Mouse (Mus musculus) R1 (cell line): ENCODE data around the gene Parg.
A peak's percentile ranks its signal among the peaks of the same experiment; 100 is the strongest.

Experiments
- DNase-seq: peaks from one replicate; pipeline ENCODE4 v3.0.0-alpha.2; 2018; ENCODE audit warnings: low read depth, low spot score

The Parg gene

DNA sequence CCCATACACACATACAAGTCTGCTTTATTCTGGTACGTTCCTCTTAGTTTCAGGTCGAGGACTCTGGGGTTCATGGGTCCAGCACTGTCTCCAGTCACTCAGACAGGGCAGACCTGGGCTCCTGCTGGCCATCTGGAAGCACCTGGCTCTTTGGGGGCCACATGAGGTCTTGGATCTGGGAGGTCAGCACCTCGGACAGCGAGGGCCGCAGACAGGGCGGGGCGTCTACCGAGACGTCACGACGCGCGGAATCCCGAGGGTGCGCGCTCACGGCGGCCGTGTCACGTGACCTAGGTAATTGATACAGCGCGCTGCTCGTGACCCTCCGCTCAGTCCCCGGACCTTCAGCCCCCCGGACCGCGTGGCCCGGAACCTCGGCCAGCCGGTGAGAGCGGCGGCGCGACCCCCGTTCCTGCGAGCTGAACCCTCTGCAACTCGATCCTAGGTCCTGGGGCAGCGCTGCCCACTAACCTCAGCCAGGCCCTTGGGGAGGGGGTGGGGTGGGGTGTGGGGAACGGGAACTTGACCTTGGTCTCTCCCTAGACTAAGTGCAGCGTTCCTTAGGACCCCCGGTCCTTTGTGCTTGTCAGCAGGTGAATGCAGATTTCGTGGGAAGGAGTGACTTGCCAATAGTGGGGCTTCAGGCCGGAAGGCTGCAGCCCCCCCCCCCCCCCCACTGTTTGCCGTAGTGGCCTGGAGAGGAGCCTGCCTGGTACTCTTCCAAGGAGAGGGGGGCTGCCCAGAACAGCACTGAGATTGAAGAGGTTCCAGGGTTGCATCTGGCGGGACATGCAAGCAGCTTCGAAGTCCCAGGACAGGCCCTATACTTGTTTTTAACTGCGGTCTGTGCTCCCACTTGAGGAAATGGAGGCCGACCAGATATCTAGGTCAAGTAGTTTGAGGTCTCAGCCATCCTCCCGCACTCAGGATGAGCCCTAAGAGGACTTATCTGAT is 120.3 kb downstream of the Parg start, which contains the start of gene Ogdhl:
Ogdhl (plus strand) TSS at position 288 of the 954 bp plus-strand sequence.
- DNase-seq, result peak; percentile 90

DNA sequence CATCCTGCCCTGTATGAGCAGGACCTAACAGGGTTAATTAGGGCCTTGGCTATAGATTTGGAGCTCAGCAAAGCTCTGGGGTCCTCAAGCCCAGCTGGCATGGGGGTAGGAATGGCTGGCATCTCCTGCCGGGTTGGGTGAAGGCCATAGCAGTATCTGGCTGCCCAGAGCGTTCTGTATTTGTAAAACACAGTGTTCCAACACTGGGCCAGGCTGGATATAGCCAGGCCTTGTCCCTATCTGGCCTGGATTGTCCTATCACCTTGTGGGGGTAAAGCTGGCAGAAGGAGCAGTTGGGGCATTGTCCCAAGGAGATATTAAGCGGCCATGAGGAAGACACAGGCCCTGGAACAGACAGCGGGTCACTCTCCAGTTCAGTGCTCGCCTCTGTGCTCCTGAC is 121.5 kb downstream of the Parg start:
- DNase-seq, result no peak

DNA sequence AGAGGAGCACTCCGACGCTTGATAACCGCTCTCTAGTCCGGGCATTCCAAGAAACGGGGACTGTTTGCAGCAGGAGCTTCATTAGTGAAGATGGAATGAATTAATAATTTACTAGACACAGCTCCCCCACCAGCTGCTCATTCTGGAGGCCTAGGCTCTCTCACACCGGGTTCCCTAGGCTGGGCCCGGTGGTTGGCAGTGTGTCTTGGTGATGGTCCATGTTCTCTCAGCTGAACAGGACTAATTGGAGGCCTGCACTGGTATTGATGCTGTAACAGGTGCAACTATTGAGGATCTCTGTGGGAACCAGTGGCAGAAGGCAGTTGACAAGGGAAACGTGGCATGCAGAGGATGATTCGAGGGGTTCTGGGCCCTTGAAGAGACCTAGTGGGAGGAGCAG is 125.6 kb downstream of the Parg start:
- DNase-seq, result no peak

DNA sequence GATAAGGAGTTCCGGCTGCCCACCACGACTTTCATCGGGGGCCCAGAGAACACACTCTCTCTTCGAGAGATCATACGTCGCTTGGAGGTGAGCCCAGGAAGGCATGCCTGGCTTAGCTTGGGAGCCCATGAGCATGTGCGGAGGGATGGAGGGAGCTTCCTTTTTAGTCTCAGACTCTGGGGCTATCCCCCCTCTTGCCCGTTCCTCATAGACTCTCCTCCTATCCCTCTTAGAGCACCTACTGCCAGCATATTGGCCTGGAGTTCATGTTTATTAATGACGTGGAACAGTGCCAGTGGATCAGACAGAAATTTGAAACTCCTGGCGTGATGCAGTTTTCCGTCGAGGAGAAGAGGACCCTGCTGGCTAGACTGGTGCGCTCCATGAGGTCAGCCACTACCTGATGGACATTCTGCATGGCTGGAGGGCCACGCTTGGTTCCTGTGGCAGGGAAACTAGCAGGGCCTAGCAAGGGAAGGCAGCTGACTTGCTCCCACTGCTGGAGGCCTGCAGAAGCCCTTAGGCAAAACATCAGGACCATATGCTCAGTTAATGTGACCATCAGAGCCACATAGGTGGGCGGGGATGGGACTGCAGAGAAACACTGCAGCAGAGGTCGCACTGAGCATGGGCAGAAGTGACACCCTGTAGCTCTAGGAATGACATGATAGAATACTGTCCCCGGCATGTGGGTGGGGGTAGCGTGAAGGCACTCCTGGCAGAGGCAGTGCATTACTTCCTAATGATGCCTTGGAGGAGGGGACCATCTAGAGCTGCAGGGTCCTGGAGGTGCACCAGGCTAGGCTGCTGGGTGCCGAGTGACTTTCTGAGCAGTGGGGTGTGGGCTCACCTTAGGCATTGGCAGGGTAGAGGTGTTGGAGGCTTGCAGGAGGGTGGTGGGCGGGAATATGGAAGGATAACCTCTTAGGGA is 131.0 kb downstream of the Parg start:
- no peak for DNase-seq

DNA sequence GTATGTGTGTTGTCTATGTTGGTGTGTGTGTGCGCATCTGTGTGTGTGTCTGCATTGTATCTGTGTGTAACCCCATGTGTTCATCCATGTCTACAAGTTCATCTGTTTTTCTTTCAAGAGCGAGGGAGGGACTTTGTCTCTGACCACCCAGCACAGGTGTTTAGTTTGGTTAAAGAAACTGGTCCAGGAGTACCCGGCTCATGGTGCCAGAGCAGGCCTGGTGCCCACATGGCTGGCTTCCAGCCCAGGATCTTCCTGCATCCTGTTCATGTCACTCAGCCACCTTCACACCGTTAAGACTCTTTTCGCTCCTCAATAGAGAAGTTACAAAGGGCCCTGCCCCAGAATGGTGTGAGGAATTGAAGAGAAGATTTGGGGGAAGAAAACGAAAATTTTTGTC is 134.3 kb downstream of the Parg start:
- DNase-seq, result no peak

DNA sequence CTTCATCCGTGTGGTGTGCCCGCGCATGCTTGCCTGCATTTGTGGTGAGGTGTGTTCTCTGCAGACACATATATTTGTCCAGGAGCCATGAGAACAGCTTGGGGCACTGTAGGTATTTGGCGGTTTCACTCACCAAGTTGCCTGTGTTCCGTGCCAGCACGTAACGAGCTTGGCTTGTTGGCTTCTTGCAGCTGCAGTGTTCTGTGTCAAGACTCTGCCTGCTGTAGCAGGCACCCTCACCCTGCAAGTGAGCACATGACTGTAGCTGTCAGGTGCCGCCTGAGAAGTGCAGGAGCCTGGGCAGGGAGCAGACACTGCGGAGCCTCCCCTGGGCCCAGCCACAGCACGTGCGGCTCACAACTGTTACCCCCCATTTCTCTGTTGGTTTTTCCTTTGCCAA is 134.8 kb downstream of the Parg start:
- DNase-seq, result no peak

DNA sequence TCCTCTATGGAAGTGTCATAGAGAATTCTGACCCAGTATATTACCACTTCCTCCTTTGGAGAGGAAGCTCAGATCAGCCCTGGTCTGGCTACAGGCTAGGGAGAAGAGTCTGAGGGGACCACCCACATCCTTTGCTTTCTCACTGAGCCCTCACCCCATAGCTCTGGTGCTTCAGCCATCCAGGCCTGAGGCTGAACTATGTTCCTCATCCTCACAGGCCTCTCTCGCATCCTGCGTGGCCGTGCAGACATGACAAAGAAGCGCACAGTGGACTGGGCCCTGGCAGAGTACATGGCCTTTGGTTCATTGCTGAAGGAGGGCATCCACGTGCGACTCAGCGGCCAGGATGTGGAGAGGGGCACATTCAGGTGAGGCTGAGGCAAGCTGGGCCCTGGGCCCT is 140.1 kb downstream of the Parg start:
- DNase-seq, result no peak

DNA sequence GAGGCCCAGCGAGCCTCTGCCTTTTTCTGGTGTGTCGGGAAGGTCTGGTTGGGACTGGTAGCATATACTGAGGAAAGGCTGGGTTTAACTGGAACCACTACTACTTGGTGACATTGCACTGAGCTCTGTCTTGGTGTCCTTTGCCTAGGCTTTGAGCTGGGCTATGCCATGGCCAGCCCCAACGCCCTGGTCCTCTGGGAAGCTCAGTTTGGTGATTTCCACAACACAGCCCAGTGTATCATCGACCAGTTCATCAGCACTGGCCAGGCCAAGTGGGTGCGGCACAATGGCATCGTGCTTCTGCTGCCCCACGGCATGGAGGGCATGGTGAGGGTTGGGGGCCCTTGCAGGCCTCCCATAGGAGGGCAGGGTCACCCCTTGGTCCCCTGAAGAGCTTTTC is 142.4 kb downstream of the Parg start:
- DNase-seq, result no peak

DNA sequence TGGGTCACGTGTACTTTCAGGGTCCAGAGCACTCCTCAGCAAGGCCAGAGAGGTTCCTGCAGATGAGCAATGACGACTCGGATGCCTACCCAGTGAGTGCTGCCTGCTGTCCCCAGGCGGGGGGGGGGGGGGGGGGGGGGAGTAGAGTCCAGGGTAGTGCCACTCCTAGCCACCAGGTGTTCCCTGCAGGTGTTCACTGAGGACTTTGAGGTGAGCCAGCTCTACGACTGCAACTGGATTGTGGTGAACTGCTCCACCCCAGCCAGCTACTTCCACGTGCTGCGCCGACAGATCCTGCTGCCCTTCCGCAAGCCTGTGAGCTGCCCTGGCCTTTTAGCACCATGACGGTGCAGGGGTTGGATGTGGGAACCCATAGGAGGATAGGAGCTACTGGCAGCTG is 142.9 kb downstream of the Parg start:
- DNase-seq, result no peak
